Mouse (Mus musculus) heart, embryonic 13.5 days (tissue): Measurements from ENCODE around the gene Gna15. TPM values are rescaled to one million over a fixed set of nuclear protein-coding genes. Genes with fewer than 3 reads are reported as not detected.

Experiments
- ATAC-seq: fragments of 200-750 bp; cut with Nextera tagmentation; 2 replicates; pipeline ENCODE4 v1.8.0; 2017; ENCODE audit warnings: moderate TSS enrichment; ENCODE audit not compliant: insufficient number of reproducible peaks, low FRiP score, low TSS enrichment; ENCODE audit errors: extremely low read depth
- H3K27ac ChIP-seq: fragments of 300-500 bp; sonication (generic); replicated peaks from 2 replicates; pipeline ENCODE4 v1.5.1; 2015; ENCODE audit warnings: moderate library complexity, mild to moderate bottlenecking, inconsistent platforms
- H3K27me3 ChIP-seq: fragments of 300-500 bp; sonication (generic); replicated peaks from 2 replicates; pipeline ENCODE4 v1.6.1; 2015; ENCODE audit warnings: mild to moderate bottlenecking, inconsistent platforms
- H3K36me3 ChIP-seq: fragments of 300-500 bp; sonication (generic); 2 replicates; pipeline ENCODE4 v1.6.1; 2015; ENCODE audit warnings: mild to moderate bottlenecking, inconsistent platforms
- H3K4me1 ChIP-seq: fragments of 300-500 bp; sonication (generic); 2 replicates; pipeline ENCODE4 v1.6.1; 2015; ENCODE audit warnings: inconsistent platforms
- H3K4me2 ChIP-seq: fragments of 300-500 bp; sonication (generic); 2 replicates; pipeline ENCODE4 v1.6.1; 2015; ENCODE audit warnings: inconsistent platforms, mild to moderate bottlenecking, moderate library complexity
- H3K4me3 ChIP-seq: fragments of 300-500 bp; sonication (generic); 2 replicates; pipeline ENCODE4 v1.5.1; 2015; ENCODE audit warnings: moderate library complexity, mild to moderate bottlenecking, inconsistent platforms
- H3K9ac ChIP-seq: fragments of 300-500 bp; sonication (generic); 2 replicates; pipeline ENCODE4 v1.6.1; 2015; ENCODE audit warnings: inconsistent platforms, mild to moderate bottlenecking, moderate library complexity
- H3K9me3 ChIP-seq: fragments of 300-500 bp; sonication (generic); 2 replicates; pipeline ENCODE4 v1.6.1; 2016; ENCODE audit warnings: inconsistent platforms
- WGBS: fragments of 180-500 bp; shearing (Covaris S2); methylation state at CpG from one replicate; pipeline ENCODE4 v1.1.7; 2015; ENCODE audit warnings: mixed read lengths; 5-methylcytosine and 5-hydroxymethylcytosine counted together
- polyA plus RNA-seq: library from polyadenylated mRNA; unstranded; fragments of >200 nt; fragmentation: Nextera tagmentation; extraction: Ambion mirVana; gene quantifications from 2 replicates; pipeline ENCODE4 v1.2.1, GENCODE M21; 2015

The Gna15 gene
- polyA plus RNA-seq, 1 experiment from 2014 or later, result 2.0 TPM

- peaks cover 4% of the 10 kb centered on the region; the same call in 1 of the 2 replicates for H3K4me1 ChIP-seq
- no peaks in the 10 kb centered on the region for H3K36me3 ChIP-seq
- H3K4me3 ChIP-seq, result no peak overlapping the region
- no peaks in the 10 kb centered on the region for H3K9me3 ChIP-seq
- H3K4me2 ChIP-seq, result no peak overlapping the region
- no peak overlapping the region for H3K27ac ChIP-seq
- no peak overlapping the region for H3K9ac ChIP-seq
- H3K27me3 ChIP-seq, result peaks cover 99% of the 10 kb centered on the region
- 74% methylated on average over 10 of the region's 10 CpGs for WGBS
- no peak for ATAC-seq
These were observed 49.6 kb downstream of the Gna15 start for GRCm38 (mm10) chr10:81474461-81474860.

GRCm38 (mm10) chr10:81473003-81473451 lies 51.0 kb downstream of the Gna15 start:
- WGBS, result 2% methylated on average over 22 of the region's 22 CpGs
- no peak overlapping the region for H3K4me2 ChIP-seq
- peaks cover 100% of the 10 kb centered on the region for H3K27me3 ChIP-seq
- no peaks in the 10 kb centered on the region for H3K9me3 ChIP-seq
- ATAC-seq, result no peak
- peaks cover 4% of the 10 kb centered on the region; the same call in 1 of the 2 replicates for H3K4me1 ChIP-seq
- no peaks in the 10 kb centered on the region for H3K36me3 ChIP-seq
- H3K27ac ChIP-seq, result no peak overlapping the region
- no peak overlapping the region for H3K4me3 ChIP-seq
- no peak overlapping the region for H3K9ac ChIP-seq

GRCm38 (mm10) chr10:81472403-81473002 lies 51.5 kb downstream of the Gna15 start:
- WGBS, result 6% methylated on average over 18 of the region's 18 CpGs
- Histone ChIP-seq H3K27ac (no peak overlapping the region), H3K4me1 (peaks cover 3% of the 10 kb centered on the region; the same call in 1 of the 2 replicates), H3K36me3 (no peaks in the 10 kb centered on the region), H3K4me2 (no peak overlapping the region), H3K4me3 (no peak overlapping the region), H3K9ac (no peak overlapping the region), H3K27me3 (peaks cover 100% of the 10 kb centered on the region), H3K9me3 (no peaks in the 10 kb centered on the region)
- no peak for ATAC-seq

- no peaks in the 10 kb centered on the region for H3K4me1 ChIP-seq
- no peaks in the 10 kb centered on the region for H3K9me3 ChIP-seq
- no peak overlapping the region for H3K4me2 ChIP-seq
- H3K36me3 ChIP-seq, result no peaks in the 10 kb centered on the region
- 37% methylated on average over 18 of the region's 18 CpGs for WGBS
- H3K4me3 ChIP-seq, result no peak overlapping the region
- H3K27me3 ChIP-seq, result peaks cover 100% of the 10 kb centered on the region
- no peak overlapping the region for H3K9ac ChIP-seq
- no peak for ATAC-seq
- H3K27ac ChIP-seq, result no peak overlapping the region
These were observed 53.6 kb downstream of the Gna15 start for GRCm38 (mm10) chr10:81470454-81470853.

GRCm38 (mm10) chr10:81469253-81469652 lies 54.8 kb downstream of the Gna15 start:
- no peaks in the 10 kb centered on the region for H3K36me3 ChIP-seq
- H3K9me3 ChIP-seq, result no peaks in the 10 kb centered on the region
- WGBS, result 71% methylated on average over 5 of the region's 5 CpGs
- no peak overlapping the region for H3K27ac ChIP-seq
- peaks cover 100% of the 10 kb centered on the region for H3K27me3 ChIP-seq
- H3K4me3 ChIP-seq, result no peak overlapping the region
- no peak overlapping the region for H3K4me2 ChIP-seq
- ATAC-seq, result no peak
- no peak overlapping the region for H3K9ac ChIP-seq
- peaks cover 7% of the 10 kb centered on the region for H3K4me1 ChIP-seq

- H3K4me3 ChIP-seq, result no peak overlapping the region
- H3K4me1 ChIP-seq, result peaks cover 10% of the 10 kb centered on the region
- H3K9ac ChIP-seq, result no peak overlapping the region
- 76% methylated on average over 16 of the region's 16 CpGs for WGBS
- no peak overlapping the region for H3K4me2 ChIP-seq
- no peaks in the 10 kb centered on the region for H3K9me3 ChIP-seq
- H3K36me3 ChIP-seq, result no peaks in the 10 kb centered on the region
- no peak overlapping the region for H3K27ac ChIP-seq
- ATAC-seq, result no peak
- peaks cover 100% of the 10 kb centered on the region for H3K27me3 ChIP-seq
These were observed 56.3 kb downstream of the Gna15 start for GRCm38 (mm10) chr10:81467670-81468235.

- Histone ChIP-seq H3K4me1 (peaks cover 10% of the 10 kb centered on the region), H3K36me3 (no peaks in the 10 kb centered on the region), H3K4me3 (no peak overlapping the region), H3K4me2 (no peak overlapping the region), H3K9ac (no peak overlapping the region), H3K27me3 (peaks cover 100% of the 10 kb centered on the region), H3K27ac (no peak overlapping the region), H3K9me3 (no peaks in the 10 kb centered on the region)
- ATAC-seq, result no peak
- 61% methylated on average over 14 of the region's 14 CpGs for WGBS
These were observed 57.1 kb downstream of the Gna15 start for GRCm38 (mm10) chr10:81466881-81467280.

- no peaks in the 10 kb centered on the region for H3K36me3 ChIP-seq
- WGBS, result 82% methylated on average over 2 of the region's 2 CpGs
- no peak overlapping the region for H3K4me3 ChIP-seq
- peaks cover 10% of the 10 kb centered on the region for H3K4me1 ChIP-seq
- H3K27me3 ChIP-seq, result peaks cover 100% of the 10 kb centered on the region
- ATAC-seq, result no peak
- no peak overlapping the region for H3K9ac ChIP-seq
- no peaks in the 10 kb centered on the region for H3K9me3 ChIP-seq
- no peak overlapping the region for H3K27ac ChIP-seq
- H3K4me2 ChIP-seq, result no peak overlapping the region
These were observed 58.0 kb downstream of the Gna15 start for GRCm38 (mm10) chr10:81466066-81466465.

GRCm38 (mm10) chr10:81465265-81465645 lies 58.8 kb downstream of the Gna15 start:
- no peak overlapping the region for H3K4me3 ChIP-seq
- H3K9ac ChIP-seq, result no peak overlapping the region
- ATAC-seq, result no peak
- no peaks in the 10 kb centered on the region for H3K9me3 ChIP-seq
- H3K4me1 ChIP-seq, result peaks cover 12% of the 10 kb centered on the region
- WGBS, result 4% methylated on average over 5 of the region's 5 CpGs
- H3K27me3 ChIP-seq, result peaks cover 100% of the 10 kb centered on the region
- no peaks in the 10 kb centered on the region for H3K36me3 ChIP-seq
- H3K27ac ChIP-seq, result no peak overlapping the region
- H3K4me2 ChIP-seq, result no peak overlapping the region

- Histone ChIP-seq H3K9ac (0 out of 2 replicates have a peak overlapping the region, but pooled peaks have one; percentile 24), H3K4me1 (peaks cover 12% of the 10 kb centered on the region), H3K4me2 (peak overlapping the region; percentile 55), H3K9me3 (no peaks in the 10 kb centered on the region), H3K36me3 (no peaks in the 10 kb centered on the region), H3K27ac (no peak overlapping the region), H3K4me3 (peak overlapping the region; percentile 36), H3K27me3 (peaks cover 100% of the 10 kb centered on the region)
- ATAC-seq, result peak; percentile 70
- 3% methylated on average over 33 of the region's 33 CpGs for WGBS
These were observed 59.4 kb downstream of the Gna15 start for GRCm38 (mm10) chr10:81464405-81465264.

GRCm38 (mm10) chr10:81463531-81463930 lies 60.5 kb downstream of the Gna15 start:
- no peaks in the 10 kb centered on the region for H3K9me3 ChIP-seq
- no peak overlapping the region for H3K9ac ChIP-seq
- no peak overlapping the region; the same call in 1 of the 2 replicates for H3K4me2 ChIP-seq
- WGBS, result 54% methylated on average over 4 of the region's 4 CpGs
- no peaks in the 10 kb centered on the region for H3K36me3 ChIP-seq
- H3K4me3 ChIP-seq, result no peak overlapping the region
- peaks cover 12% of the 10 kb centered on the region for H3K4me1 ChIP-seq
- peaks cover 100% of the 10 kb centered on the region for H3K27me3 ChIP-seq
- no peak overlapping the region for H3K27ac ChIP-seq
- no peak for ATAC-seq
